Mouse (Mus musculus): ENCODE data around the gene Gm21996.
"Not testable (repeated sequence)": the region's sequence is repeated elsewhere in the genome, so short reads cannot be mapped to it uniquely, and the experiment has no call there.

Gene Gm21996

GRCm38 (mm10) chrY:89745432-89745831 is at the start of gene Gm21996:
Gm21996 (minus strand) TSS chrY:89745532.
- in situ Hi-C loops (cut with MseI, MboI) = not testable (repeated sequence)
